7 mouse cellular contexts compared by ENCODE assay signal in genomic region chr9:50752784-50753615, GRCm38 (mm10). TPM values are rescaled to one million over a fixed set of nuclear protein-coding genes. Genes with fewer than 3 reads are reported as not detected.
DNase-seq lines count a peak whose midpoint lies in the region; ATAC-seq and TF ChIP-seq lines count a peak whose summit lies in the region.

No protein-coding gene starts in this region.

- in situ Hi-C loops in Patski (cut with MboI; ENCODE audit: low pct_unique_long_range_greater_than_20kb): no loop called here

- no peak for TF ChIP-seq POLR2A in brain, embryonic 14.5 days (IDR thresholded peaks at IDR 0.05; ENCODE audit: borderline replicate concordance, extremely low read depth, insufficient read depth, insufficient read length, poor library complexity, severe bottlenecking)

- H3K36me3 ChIP-seq in limb, embryonic 15.5 days: no peaks in the 10 kb centered on the region
- H3K36me3 ChIP-seq in forebrain, embryonic 10.5 days (replicated peaks): no peaks in the 10 kb centered on the region

- peak overlapping the region; percentile 71; the same call in 1 of the 2 replicates for H3K27ac ChIP-seq in limb, embryonic 15.5 days
- no peak overlapping the region for H3K27ac ChIP-seq in forebrain, embryonic 10.5 days

- no peak overlapping the region for H3K9ac ChIP-seq in limb, embryonic 15.5 days

- 60% methylated on average over 17 of the region's 17 CpGs for WGBS in limb, embryonic 15.5 days
- 75% methylated on average over 17 of the region's 17 CpGs for WGBS in forebrain, embryonic 10.5 days

- TF ChIP-seq CTCF in Patski (IDR thresholded peaks at IDR 0.05): no peak
- TF ChIP-seq CTCF in brain, embryonic 14.5 days (IDR thresholded peaks at IDR 0.05; ENCODE audit: borderline replicate concordance, extremely low read depth, insufficient read depth, insufficient read length): no peak

- peak overlapping the region; percentile 23 for H3K4me3 ChIP-seq in limb, embryonic 15.5 days
- H3K4me3 ChIP-seq in forebrain, embryonic 10.5 days: no peak overlapping the region

- intact Hi-C loops in gastrocnemius, postnatal 36 days (cut with DNase I): no loop called here

- H3K4me1 ChIP-seq in limb, embryonic 15.5 days: peaks cover 23% of the 10 kb centered on the region
- peaks cover 31% of the 10 kb centered on the region for H3K4me1 ChIP-seq in forebrain, embryonic 10.5 days

- DNase-seq in Patski (ENCODE audit: low read depth, low spot score): peak; percentile 95
- DNase-seq in brain, embryonic 14.5 days (ENCODE audit: low read depth): peak; percentile 67
- peak; percentile 81 to 92 for DNase-seq in gastrocnemius, postnatal 36 days
- peak; percentile 84 for DNase-seq in kidney, adult 9 months
- DNase-seq in right cerebral cortex, postnatal 36 days (ENCODE audit: low spot score in 2 of 2): peak; percentile 57 to 71
- no peak for DNase-seq in forebrain, embryonic 10.5 days (ENCODE audit: extremely low spot score, low spot score)

- POLR2A ChIA-PET in Patski (lab: Charles Lee): interaction anchor here (1.1 to 2.4 kb wide), 2 partner anchors 16 to 26 kb away, joined by 5 to 12 read pairs; no protein-coding TSS in a partner anchor

- ATAC-seq in Patski: peak; percentile 90
- ATAC-seq in limb, embryonic 15.5 days (ENCODE audit: insufficient number of reproducible peaks, low FRiP score, low TSS enrichment, low read depth): peak; percentile 74; the same call in 1 of the 2 replicates

- no peaks in the 10 kb centered on the region for H3K27me3 ChIP-seq in Patski
- H3K27me3 ChIP-seq in limb, embryonic 15.5 days: no peaks in the 10 kb centered on the region
- H3K27me3 ChIP-seq in forebrain, embryonic 10.5 days (ENCODE audit: poor library complexity, severe bottlenecking): 0 out of 2 replicates have a peak, but pooled peaks cover 27% of the 10 kb centered on the region

- CTCF ChIA-PET in Patski (lab: Charles Lee): interaction anchor here (0.7 to 4.5 kb wide), 8 partner anchors 10 to 44 kb away, joined by 3 to 33 read pairs (median 5); partner anchors contain the start of genes Dixdc1 and Fdxacb1

- 0 out of 2 replicates have a peak overlapping the region, but pooled peaks have one; percentile 0 for H3K4me2 ChIP-seq in limb, embryonic 15.5 days

- H3K9me3 ChIP-seq in limb, embryonic 15.5 days: no peaks in the 10 kb centered on the region
- H3K9me3 ChIP-seq in forebrain, embryonic 10.5 days: no peaks in the 10 kb centered on the region

RNA-seq across cellular contexts. Expression of gene Hspb2, which starts 0.8 kb away (rescaled TPM):
- 12.9 TPM for polyA plus RNA-seq in Patski (2021)
- polyA plus RNA-seq in brain, embryonic 14.5 days (2012; rRNA removed): 1.3 and 1.8 TPM in 2 replicates
- 100 to 1,000 TPM; 118 to 134 TPM for total RNA-seq in gastrocnemius, postnatal 36 days (2021)
- 39.0 and 104 TPM in 2 replicates for polyA plus RNA-seq in limb, embryonic 15.5 days (2015; fragmentation: Nextera tagmentation; extraction: Ambion mirVana)
- polyA plus RNA-seq in forebrain, embryonic 10.5 days (2016; fragmentation: Nextera tagmentation; extraction: Ambion mirVana): 0.69 and 1.1 TPM in 2 replicates

RNA-seq across cellular contexts. Expression of gene Cryab, which starts 1.9 kb away (rescaled TPM):
- polyA plus RNA-seq in Patski (2021): 1,544 TPM
- 5.7 and 6.1 TPM in 2 replicates for polyA plus RNA-seq in brain, embryonic 14.5 days (2012; rRNA removed)
- total RNA-seq in gastrocnemius, postnatal 36 days (2021): 1,000 to 10,000 TPM; 1,018 to 1,083 TPM
- polyA plus RNA-seq in limb, embryonic 15.5 days (2015; fragmentation: Nextera tagmentation; extraction: Ambion mirVana): 123 and 265 TPM in 2 replicates
- 3.2 and 5.7 TPM in 2 replicates for polyA plus RNA-seq in forebrain, embryonic 10.5 days (2016; fragmentation: Nextera tagmentation; extraction: Ambion mirVana)

RNA-seq across cellular contexts. Expression of gene 2310030G06Rik, which starts 6.7 kb away (rescaled TPM):
- 33.1 TPM for polyA plus RNA-seq in Patski (2021)
- polyA plus RNA-seq in brain, embryonic 14.5 days (2012; rRNA removed): 1.2 and 1.7 TPM in 2 replicates
- total RNA-seq in gastrocnemius, postnatal 36 days (2021): 1 to 10 TPM; 1.8 to 4.2 TPM
- polyA plus RNA-seq in limb, embryonic 15.5 days (2015; fragmentation: Nextera tagmentation; extraction: Ambion mirVana): 5.6 and 6.7 TPM in 2 replicates
- polyA plus RNA-seq in forebrain, embryonic 10.5 days (2016; fragmentation: Nextera tagmentation; extraction: Ambion mirVana): 2.1 and 2.5 TPM in 2 replicates

RNA-seq across cellular contexts. Expression of gene Dixdc1, which starts 13.7 kb away (rescaled TPM):
- polyA plus RNA-seq in Patski (2021): 14.6 TPM
- 29.9 and 40.6 TPM in 2 replicates for polyA plus RNA-seq in brain, embryonic 14.5 days (2012; rRNA removed)
- 1 to 10 TPM; 1.4 to 3.5 TPM for total RNA-seq in gastrocnemius, postnatal 36 days (2021)
- polyA plus RNA-seq in limb, embryonic 15.5 days (2015; fragmentation: Nextera tagmentation; extraction: Ambion mirVana): 13.9 and 14.1 TPM in 2 replicates
- polyA plus RNA-seq in forebrain, embryonic 10.5 days (2016; fragmentation: Nextera tagmentation; extraction: Ambion mirVana): 22.2 and 23.0 TPM in 2 replicates

RNA-seq across cellular contexts. Expression of gene Fdxacb1, which starts 15.0 kb away (rescaled TPM):
- 6.5 TPM for polyA plus RNA-seq in Patski (2021)
- 8.0 and 8.3 TPM in 2 replicates for polyA plus RNA-seq in brain, embryonic 14.5 days (2012; rRNA removed)
- total RNA-seq in gastrocnemius, postnatal 36 days (2021): 1 to 10 TPM; 4.3 to 4.6 TPM
- 9.3 TPM in 2 replicates for polyA plus RNA-seq in limb, embryonic 15.5 days (2015; fragmentation: Nextera tagmentation; extraction: Ambion mirVana)
- polyA plus RNA-seq in forebrain, embryonic 10.5 days (2016; fragmentation: Nextera tagmentation; extraction: Ambion mirVana): 12.2 and 14.5 TPM in 2 replicates

Comparison
In these comparisons a context has a peak if more than half of its experiments do, and no peak if none do; other contexts are left out.
1. RNA of gene Cryab, which starts 1.9 kb away (polyA plus RNA-seq): 1,544 TPM in Patski (single experiment) and 123 to 265 TPM in limb, embryonic 15.5 days; 5.7 to 6.1 TPM in brain, embryonic 14.5 days and 3.2 to 5.7 TPM in forebrain, embryonic 10.5 days; every median in the first group is over 10 times any median in the second.